Mouse (Mus musculus) liver, postnatal 0 days (tissue): ENCODE results near the gene Asb16.

Experiments used
- CTCF ChIP-seq: sonication (generic); IDR thresholded peaks from 2 replicates; pipeline ENCODE4 v1.5.1; 2016; ENCODE audit warnings: antibody characterized with exemption, low read depth
- EP300 ChIP-seq: IDR thresholded peaks from 2 replicates; pipeline ENCODE4 v1.6.1; 2016; ENCODE audit warnings: antibody characterized with exemption, low read depth, mild to moderate bottlenecking

DNA sequence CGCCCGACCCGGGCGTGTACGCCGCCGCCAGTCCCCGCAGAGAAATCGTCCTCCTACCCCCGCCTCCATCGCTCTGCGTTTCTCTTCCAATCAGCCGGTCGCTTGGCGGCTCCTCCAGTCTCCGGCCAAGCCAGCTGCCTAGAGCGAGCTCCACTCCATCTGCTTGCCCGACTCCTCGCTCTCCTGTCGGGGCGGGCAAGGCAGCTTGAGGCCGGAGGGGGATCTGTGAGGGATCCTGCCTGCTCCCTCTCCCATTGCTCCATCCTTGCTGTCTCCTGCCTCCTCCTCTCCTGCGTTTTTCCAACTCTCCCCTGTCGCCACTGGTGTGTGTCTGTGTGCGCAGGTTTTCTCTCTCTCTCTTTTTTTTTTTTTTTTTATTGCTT is 50.9 kb downstream of the Asb16 start, which contains the start of gene Ubtf:
- no peak for TF ChIP-seq CTCF
- TF ChIP-seq EP300 = no peak
